Mouse (Mus musculus) myocyte (in vitro differentiated cells): ENCODE results near the gene Ifna16. TPM values are rescaled to one million over a fixed set of nuclear protein-coding genes. Genes with fewer than 3 reads are reported as not detected.
A peak's percentile ranks its signal among the peaks of the same experiment; 100 is the strongest.

Experiments used
- H3K27me3 ChIP-seq: one replicate; pipeline ENCODE4 v1.6.1; 2011; ENCODE audit not compliant: control insufficient read depth, insufficient read depth, insufficient read length
- H3K36me3 ChIP-seq: one replicate; pipeline ENCODE4 v1.6.1; 2011; ENCODE audit not compliant: control insufficient read depth, insufficient read depth
- H3K4me2 ChIP-seq: one replicate; pipeline ENCODE4 v1.6.1; 2011; ENCODE audit warnings: low read depth, control low read depth
- H3K4me3 ChIP-seq: one replicate; pipeline ENCODE4 v1.5.1; 2011; ENCODE audit warnings: mild to moderate bottlenecking, control low read depth, moderate library complexity
- H3K79me2 ChIP-seq: one replicate; pipeline ENCODE4 v1.6.1; 2011; ENCODE audit not compliant: control insufficient read depth, insufficient read depth
- H3ac ChIP-seq: one replicate; pipeline ENCODE4 v1.6.1; 2011; ENCODE audit not compliant: control insufficient read depth, insufficient read length
- CEBPB ChIP-seq: IDR thresholded peaks from 2 replicates; pipeline ENCODE4 v1.6.1; 2011; ENCODE audit warnings: mild to moderate bottlenecking, moderate library complexity; ENCODE audit not compliant: poor library complexity, insufficient read depth, severe bottlenecking
- E2F4 ChIP-seq: IDR thresholded peaks from one replicate; pipeline ENCODE4 v1.6.1; 2011; ENCODE audit warnings: mild to moderate bottlenecking, control low read depth, moderate library complexity; ENCODE audit not compliant: insufficient read depth
- MAX ChIP-seq: IDR thresholded peaks from one replicate; pipeline ENCODE4 v1.6.1; 2011; ENCODE audit warnings: low read depth, mild to moderate bottlenecking, control low read depth
- MYOD1 ChIP-seq, 3 experiments: IDR thresholded peaks; one replicate each; pipeline ENCODE4 v1.6.1; 2011; ENCODE audit warnings: control low read depth in 2 of 3, low read depth in 2 of 3, mild to moderate bottlenecking in 2 of 3, moderate library complexity in 1 of 3; ENCODE audit not compliant: insufficient read length in 2 of 3, control insufficient read depth in 1 of 3
- MYOG ChIP-seq, 3 experiments: IDR thresholded peaks; one replicate each; pipeline ENCODE4 v1.6.1; 2011; ENCODE audit warnings: control low read depth in 2 of 3, low read depth in 2 of 3, mild to moderate bottlenecking in 2 of 3; ENCODE audit not compliant: insufficient read length in 2 of 3, control insufficient read depth in 1 of 3, insufficient read depth in 1 of 3
- POLR2A ChIP-seq: IDR thresholded peaks from one replicate; pipeline ENCODE4 v1.6.1; 2011; ENCODE audit warnings: low read depth, mild to moderate bottlenecking, control low read depth, moderate library complexity; ENCODE audit not compliant: insufficient read length
- POLR2AphosphoS2 ChIP-seq: IDR thresholded peaks from one replicate; pipeline ENCODE4 v1.6.1; 2011; ENCODE audit warnings: low read depth, control low read depth; ENCODE audit not compliant: insufficient read length
- REST ChIP-seq: IDR thresholded peaks from one replicate; pipeline ENCODE4 v1.6.1; 2011; ENCODE audit warnings: mild to moderate bottlenecking, control low read depth, moderate library complexity; ENCODE audit not compliant: insufficient read depth, insufficient read length
- SRF ChIP-seq: IDR thresholded peaks from one replicate; pipeline ENCODE4 v1.6.1; 2011; ENCODE audit warnings: low read depth; ENCODE audit not compliant: control insufficient read depth, insufficient read length
- TCF12 ChIP-seq: IDR thresholded peaks from one replicate; pipeline ENCODE4 v1.6.1; 2011; ENCODE audit warnings: mild to moderate bottlenecking, control low read depth; ENCODE audit not compliant: poor library complexity, insufficient read depth, severe bottlenecking
- TCF3 ChIP-seq: IDR thresholded peaks from one replicate; pipeline ENCODE4 v1.6.1; 2011; ENCODE audit warnings: low read depth, control low read depth; ENCODE audit not compliant: insufficient read length
- USF1 ChIP-seq: IDR thresholded peaks from one replicate; pipeline ENCODE4 v1.6.1; 2011; ENCODE audit warnings: low read depth, mild to moderate bottlenecking, control low read depth, moderate library complexity
- polyA plus RNA-seq: library from polyadenylated mRNA; unstranded; fragments of >200 nt; fragmentation: generic; extraction: Trizol; gene quantifications from one replicate; pipeline ENCODE4 v1.2.1, GENCODE M21; 2012; ENCODE audit warnings: missing spikeins

Ifna16 gene
- polyA plus RNA-seq = not detected

DNA sequence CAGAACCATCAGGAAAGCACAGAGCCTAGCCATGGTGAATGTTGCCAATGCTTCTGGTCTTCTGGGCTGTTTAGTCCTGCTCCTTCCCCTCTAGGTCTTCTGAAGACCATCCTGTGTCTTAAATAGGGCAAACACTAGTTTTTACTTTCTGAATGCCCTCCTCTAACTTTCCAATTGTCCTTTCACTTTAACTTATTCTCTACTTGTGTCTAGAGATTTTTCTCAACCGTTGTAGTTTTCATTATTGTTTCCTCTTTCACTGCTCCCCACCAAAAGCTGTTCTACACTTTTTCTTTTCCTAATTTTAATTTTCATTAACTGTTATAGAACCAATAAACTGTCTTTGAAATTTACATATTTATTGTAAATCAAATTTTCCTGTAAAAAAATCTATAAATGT, at the start of gene Ifna16:
Gene Ifna16, minus strand, starts transcription at position 101 of the 400 bp plus-strand sequence.
- Histone ChIP-seq H3K36me3 (no peaks in the 10 kb centered on the region), H3K4me3 (no peak within 1 kb of the TSS), H3ac (no peak within 1 kb of the TSS), H3K4me2 (no peak within 1 kb of the TSS), H3K27me3 (no peaks in the 10 kb centered on the region), H3K79me2 (no peaks in the 10 kb centered on the region)
- TF ChIP-seq REST (no peak), TCF12 (no peak), CEBPB (no peak), POLR2A (no peak), E2F4 (no peak), POLR2AphosphoS2 (no peak), MYOG (IDR thresholded peaks at IDR 0.05; ENCODE audit: control insufficient read depth in 1 of 3, insufficient read depth in 1 of 3, insufficient read length in 2 of 3, low read depth in 2 of 3) (no peak), TCF3 (no peak), SRF (no peak), USF1 (no peak), MYOD1 (IDR thresholded peaks at IDR 0.05; ENCODE audit: control insufficient read depth in 1 of 3, insufficient read length in 2 of 3, low read depth in 2 of 3) (no peak), MAX (no peak)

- no peaks in the 10 kb centered on the region for H3K27me3 ChIP-seq
- H3ac ChIP-seq = no peak overlapping the region
- H3K4me2 ChIP-seq = no peak overlapping the region
- no peak overlapping the region for H3K4me3 ChIP-seq
- H3K79me2 ChIP-seq = peaks cover 35% of the 10 kb centered on the region
- peaks cover 7% of the 10 kb centered on the region for H3K36me3 ChIP-seq
- no peak for TF ChIP-seq MYOG (IDR thresholded peaks at IDR 0.05; ENCODE audit: control insufficient read depth in 1 of 3, insufficient read depth in 1 of 3, insufficient read length in 2 of 3, low read depth in 2 of 3)
- no peak for TF ChIP-seq E2F4
- no peak for TF ChIP-seq CEBPB
- TF ChIP-seq TCF12 = no peak
- TF ChIP-seq REST = no peak
- no peak for TF ChIP-seq USF1
- TF ChIP-seq MAX = no peak
- no peak for TF ChIP-seq SRF
- TF ChIP-seq TCF3 = no peak
- TF ChIP-seq POLR2AphosphoS2 = no peak
Observed at GRCm38 (mm10) chr4:88723497-88724090, 46.9 kb upstream of the Ifna16 start.

DNA sequence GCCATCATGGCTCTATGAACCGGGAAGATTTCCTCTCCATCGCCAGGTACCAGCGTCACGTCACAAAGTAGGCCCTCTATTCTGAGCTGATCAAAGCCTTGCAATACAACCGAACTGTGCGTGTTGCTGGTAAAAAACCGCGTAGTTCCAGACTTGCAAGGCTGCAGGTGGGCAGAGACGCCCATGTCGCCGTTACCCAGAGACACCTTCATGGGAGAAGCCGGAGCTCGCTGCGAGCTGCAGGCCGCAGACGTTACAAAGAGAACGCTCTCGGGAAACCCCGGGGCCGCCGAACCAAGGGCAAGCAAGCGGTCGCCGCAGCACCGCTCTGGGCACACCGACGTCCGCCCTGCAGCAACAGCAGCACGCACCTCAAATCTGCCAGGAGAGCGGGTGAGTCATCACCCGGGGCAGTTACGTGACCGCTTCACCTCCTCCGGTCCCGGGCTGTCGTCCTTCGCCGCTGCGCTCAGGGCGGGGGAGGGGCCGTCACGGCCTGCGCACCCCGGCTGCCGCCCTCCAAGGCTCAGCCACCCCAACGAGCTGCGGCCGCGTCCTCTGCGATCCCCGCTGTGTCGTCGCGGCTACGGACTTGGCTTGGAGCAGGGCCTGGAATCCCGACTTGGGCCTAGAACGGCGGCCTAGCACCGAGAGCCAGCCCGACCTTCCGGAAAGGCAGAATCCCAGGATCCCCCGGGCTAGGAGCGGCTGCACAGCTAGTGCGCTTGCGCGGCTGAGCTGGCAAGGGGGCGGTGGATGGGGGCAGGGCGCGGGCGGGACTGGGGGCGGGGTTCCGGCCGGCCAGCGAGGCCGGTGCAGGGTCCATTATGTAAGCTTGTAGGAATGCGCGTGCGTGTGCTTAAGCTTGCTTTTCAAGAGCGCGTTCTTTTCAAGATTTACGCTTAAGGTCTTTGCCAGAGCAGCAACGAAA, 45.3 kb upstream of the Ifna16 start, which contains the start of the genes Gm26566 and Klhl9:
Gene Gm26566, plus strand, starts transcription at position 15 of the 931 bp plus-strand sequence.
Gene Klhl9, minus strand, starts transcription at position 675 of the 931 bp plus-strand sequence.
- Histone ChIP-seq H3K4me2 (peak within 1 kb of the TSS; percentile 92), H3ac (peak within 1 kb of the TSS; percentile 94), H3K4me3 (peak within 1 kb of the TSS; percentile 71), H3K27me3 (no peaks in the 10 kb centered on the region), H3K36me3 (peaks cover 13% of the 10 kb centered on the region), H3K79me2 (peaks cover 50% of the 10 kb centered on the region)
- TF ChIP-seq TCF3 (no peak), POLR2A (peak; percentile 88), REST (no peak), TCF12 (no peak), POLR2AphosphoS2 (peak; percentile 79), SRF (no peak), MAX (no peak), MYOD1 (IDR thresholded peaks at IDR 0.05; ENCODE audit: control insufficient read depth in 1 of 3, insufficient read length in 2 of 3, low read depth in 2 of 3) (peak in 1 of 3 experiments; percentile 10), CEBPB (no peak), USF1 (no peak), MYOG (IDR thresholded peaks at IDR 0.05; ENCODE audit: control insufficient read depth in 1 of 3, insufficient read depth in 1 of 3, insufficient read length in 2 of 3, low read depth in 2 of 3) (peak in 1 of 3 experiments; percentile 25), E2F4 (no peak)

- peaks cover 65% of the 10 kb centered on the region for H3K79me2 ChIP-seq
- peaks cover 19% of the 10 kb centered on the region for H3K36me3 ChIP-seq
- no peak for TF ChIP-seq POLR2A
- no peak for TF ChIP-seq MYOD1 (IDR thresholded peaks at IDR 0.05; ENCODE audit: control insufficient read depth in 1 of 3, insufficient read length in 2 of 3, low read depth in 2 of 3)
- TF ChIP-seq MAX = no peak
- TF ChIP-seq TCF3 = no peak
- TF ChIP-seq USF1 = no peak
- no peak for TF ChIP-seq MYOG (IDR thresholded peaks at IDR 0.05; ENCODE audit: control insufficient read depth in 1 of 3, insufficient read depth in 1 of 3, insufficient read length in 2 of 3, low read depth in 2 of 3)
- no peak for TF ChIP-seq E2F4
- TF ChIP-seq REST = no peak
- H3K4me3 ChIP-seq = no peak overlapping the region
- no peaks in the 10 kb centered on the region for H3K27me3 ChIP-seq
- no peak overlapping the region for H3ac ChIP-seq
- peak overlapping the region; percentile 92 for H3K4me2 ChIP-seq
Observed at GRCm38 (mm10) chr4:88718715-88719114, 42.0 kb upstream of the Ifna16 start.

GRCm38 (mm10) chr4:88715059-88715458, 38.3 kb upstream of the Ifna16 start:
- TF ChIP-seq MYOG (IDR thresholded peaks at IDR 0.05; ENCODE audit: control insufficient read depth in 1 of 3, insufficient read depth in 1 of 3, insufficient read length in 2 of 3, low read depth in 2 of 3) = peak in 1 of 3 experiments; percentile 61
- no peak for TF ChIP-seq CEBPB
- peak in 1 of 3 experiments; percentile 55 for TF ChIP-seq MYOD1 (IDR thresholded peaks at IDR 0.05; ENCODE audit: control insufficient read depth in 1 of 3, insufficient read length in 2 of 3, low read depth in 2 of 3)
- no peak for TF ChIP-seq TCF3
- TF ChIP-seq MAX = no peak
- TF ChIP-seq REST = no peak
- TF ChIP-seq USF1 = no peak
- TF ChIP-seq SRF = no peak
- TF ChIP-seq POLR2AphosphoS2 = no peak
- TF ChIP-seq POLR2A = no peak
- TF ChIP-seq TCF12 = no peak
- no peak for TF ChIP-seq E2F4
- peaks cover 44% of the 10 kb centered on the region for H3K79me2 ChIP-seq
- H3K4me2 ChIP-seq = peak overlapping the region; percentile 30
- H3K4me3 ChIP-seq = no peak overlapping the region
- H3ac ChIP-seq = no peak overlapping the region
- H3K27me3 ChIP-seq = no peaks in the 10 kb centered on the region
- peaks cover 17% of the 10 kb centered on the region for H3K36me3 ChIP-seq
